Mouse (Mus musculus): ENCODE measurements around the gene Lrrc8d.

- TF ChIP-seq CTCF (IDR thresholded peaks at IDR 0.05; ENCODE audit: low read depth, low read length) = no peak
- no peak for TF ChIP-seq POLR2A (IDR thresholded peaks at IDR 0.05; ENCODE audit: extremely low read depth, insufficient read depth, low read length)
Observed at GRCm38 (mm10) chr5:105667411-105667810, 32.4 kb upstream of the Lrrc8d start.
